Mouse (Mus musculus): ENCODE results near the gene Obox7. TPM values are rescaled to one million over a fixed set of nuclear protein-coding genes. Genes with fewer than 3 reads are reported as not detected.

The Obox7 gene
- not detected for polyA plus RNA-seq (2014; fragmentation: Illumina TruSeq; extraction: RNeasy Lipid Tissue Mini Kit (QIAGEN cat#74804); ENCODE audit: low read depth, low replicate concordance)

DNA sequence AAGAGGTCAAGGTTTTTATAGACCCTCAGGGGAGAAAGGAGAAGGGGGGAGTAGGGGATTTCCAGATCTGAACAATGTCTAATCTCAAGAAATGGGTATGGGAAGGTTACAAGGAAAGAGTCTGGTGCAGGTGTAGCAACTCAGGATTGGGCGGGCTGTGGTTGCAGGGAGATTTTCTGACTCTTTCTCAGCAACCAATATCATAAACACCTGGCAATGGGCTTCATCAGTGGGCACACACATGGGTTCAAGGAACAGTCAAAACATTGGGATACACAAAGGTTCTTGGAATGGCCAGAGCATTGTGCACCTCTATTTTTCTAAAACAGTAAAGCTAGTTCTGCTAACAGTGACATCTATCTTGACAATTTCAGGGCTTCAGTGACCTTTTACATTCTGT is at the start of gene Obox7:
Obox7 (plus strand) TSS at position 301 of the 400 bp plus-strand sequence.

Other genes starting within 250 kb of the Obox7 start
- not detected for gene Sult2a8, start 212.7 kb upstream of the Obox7 start, polyA plus RNA-seq (2014; fragmentation: Illumina TruSeq; extraction: RNeasy Lipid Tissue Mini Kit (QIAGEN cat#74804); ENCODE audit: low read depth, low replicate concordance)
- gene Sult2a7, start 165.3 kb upstream of the Obox7 start, polyA plus RNA-seq (2014; fragmentation: Illumina TruSeq; extraction: RNeasy Lipid Tissue Mini Kit (QIAGEN cat#74804); ENCODE audit: low read depth, low replicate concordance): not detected
- 0.06 TPM for gene Vmn1r90, start 96.0 kb upstream of the Obox7 start, polyA plus RNA-seq (2014; fragmentation: Illumina TruSeq; extraction: RNeasy Lipid Tissue Mini Kit (QIAGEN cat#74804); ENCODE audit: low read depth, low replicate concordance)

All from adipose tissue, adult 10 weeks (tissue).